Mouse (Mus musculus) embryonic facial prominence, embryonic 14.5 days (tissue): ENCODE results near the gene Arhgef6. TPM values are rescaled to one million over a fixed set of nuclear protein-coding genes. Genes with fewer than 3 reads are reported as not detected.

Experiments
- ATAC-seq: fragments of 200-750 bp; cut with Nextera tagmentation; 2 replicates; pipeline ENCODE4 v1.8.0; 2017; ENCODE audit warnings: low read depth, moderate number of reproducible peaks, moderate TSS enrichment
- DNase-seq: peaks from one replicate; pipeline ENCODE4 v3.0.0-alpha.2; 2015; ENCODE audit warnings: low spot score
- H3K27ac ChIP-seq: fragments of 300-500 bp; sonication (generic); replicated peaks from 2 replicates; pipeline ENCODE4 v1.5.1; 2014; ENCODE audit warnings: low read depth, mild to moderate bottlenecking, low read length, moderate library complexity
- H3K27me3 ChIP-seq: fragments of 300-500 bp; sonication (generic); replicated peaks from 2 replicates; pipeline ENCODE4 v1.6.1; 2014; ENCODE audit warnings: low read length; ENCODE audit not compliant: control insufficient read depth, insufficient read depth
- H3K36me3 ChIP-seq: fragments of 300-500 bp; sonication (generic); 2 replicates; pipeline ENCODE4 v1.6.1; 2014; ENCODE audit warnings: low read length, mixed read lengths; ENCODE audit not compliant: control insufficient read depth, insufficient read depth
- H3K4me1 ChIP-seq: fragments of 300-500 bp; sonication (generic); 2 replicates; pipeline ENCODE4 v1.6.1; 2014; ENCODE audit warnings: antibody characterized with exemption, low read length; ENCODE audit not compliant: control insufficient read depth, insufficient read depth
- H3K4me2 ChIP-seq: fragments of 300-500 bp; sonication (generic); 2 replicates; pipeline ENCODE4 v1.6.1; 2014; ENCODE audit warnings: low read depth, mild to moderate bottlenecking, low read length, moderate library complexity, mixed read lengths
- H3K4me3 ChIP-seq: fragments of 300-500 bp; sonication (generic); 2 replicates; pipeline ENCODE4 v1.5.1; 2014; ENCODE audit warnings: low read depth, mild to moderate bottlenecking, low read length
- H3K9ac ChIP-seq: fragments of 300-500 bp; sonication (generic); 2 replicates; pipeline ENCODE4 v1.6.1; 2014; ENCODE audit warnings: low read depth, mild to moderate bottlenecking, low read length, moderate library complexity, mixed read lengths
- H3K9me3 ChIP-seq: fragments of 300-500 bp; sonication (generic); 2 replicates; pipeline ENCODE4 v1.6.1; 2016; ENCODE audit warnings: low read length; ENCODE audit not compliant: control insufficient read depth
- WGBS: fragments of 180-500 bp; shearing (Covaris S2); extraction: QIAGEN DNeasy Blood & Tissue Kit; methylation state at CpG from one replicate; pipeline ENCODE4 v1.1.7; 2014; 5-methylcytosine and 5-hydroxymethylcytosine counted together
- polyA plus RNA-seq: library from polyadenylated mRNA; unstranded; fragments of >200 nt; fragmentation: Nextera tagmentation; extraction: Ambion mirVana; gene quantifications from 2 replicates; pipeline ENCODE4 v1.2.1, GENCODE M21; 2014

Gene Arhgef6
- polyA plus RNA-seq, 1 experiment from 2014 or later, result 25.7 TPM

GRCm38 (mm10) chrX:57200397-57200796 is 138.1 kb downstream of the Arhgef6 start:
- no peak for ATAC-seq
- H3K9ac ChIP-seq, result no peak overlapping the region
- H3K4me3 ChIP-seq, result no peak overlapping the region
- H3K27ac ChIP-seq, result no peak overlapping the region
- H3K27me3 ChIP-seq, result no peaks in the 10 kb centered on the region
- no peak overlapping the region for H3K4me2 ChIP-seq
- H3K4me1 ChIP-seq, result no peaks in the 10 kb centered on the region
- WGBS, result 55% methylated on average over 2 of the region's 2 CpGs
- no peak for DNase-seq
- no peaks in the 10 kb centered on the region for H3K9me3 ChIP-seq
- no peaks in the 10 kb centered on the region for H3K36me3 ChIP-seq

- Histone ChIP-seq H3K36me3 (no peaks in the 10 kb centered on the region), H3K27ac (no peak overlapping the region), H3K27me3 (no peaks in the 10 kb centered on the region), H3K4me1 (no peaks in the 10 kb centered on the region), H3K4me2 (no peak overlapping the region), H3K4me3 (no peak overlapping the region), H3K9ac (no peak overlapping the region), H3K9me3 (no peaks in the 10 kb centered on the region)
- WGBS, result 36% methylated on average over 2 of the region's 2 CpGs
- DNase-seq (no peak), ATAC-seq (no peak)
Measured at GRCm38 (mm10) chrX:57198036-57198435, 140.5 kb downstream of the Arhgef6 start.

- no peak for ATAC-seq
- H3K27ac ChIP-seq, result no peak overlapping the region
- no peaks in the 10 kb centered on the region for H3K36me3 ChIP-seq
- H3K9me3 ChIP-seq, result no peaks in the 10 kb centered on the region
- no peak overlapping the region for H3K4me2 ChIP-seq
- H3K27me3 ChIP-seq, result no peaks in the 10 kb centered on the region
- H3K9ac ChIP-seq, result no peak overlapping the region
- H3K4me3 ChIP-seq, result no peak overlapping the region
- H3K4me1 ChIP-seq, result no peaks in the 10 kb centered on the region
- DNase-seq, result no peak
- 82% methylated on average over 9 of the region's 9 CpGs for WGBS
Measured at GRCm38 (mm10) chrX:57196319-57196718, 142.2 kb downstream of the Arhgef6 start.

GRCm38 (mm10) chrX:57189335-57189734 is 149.2 kb downstream of the Arhgef6 start:
- Histone ChIP-seq H3K4me1 (no peaks in the 10 kb centered on the region), H3K27me3 (no peaks in the 10 kb centered on the region), H3K27ac (no peak overlapping the region), H3K4me3 (no peak overlapping the region), H3K36me3 (no peaks in the 10 kb centered on the region), H3K9ac (no peak overlapping the region), H3K9me3 (no peaks in the 10 kb centered on the region), H3K4me2 (no peak overlapping the region)
- no peak for DNase-seq
- no peak for ATAC-seq
- 74% methylated on average over 5 of the region's 5 CpGs for WGBS

- WGBS, result 81% methylated on average over 8 of the region's 8 CpGs
- Histone ChIP-seq H3K9me3 (no peaks in the 10 kb centered on the region), H3K27ac (no peak overlapping the region), H3K9ac (no peak overlapping the region), H3K27me3 (no peaks in the 10 kb centered on the region), H3K4me3 (no peak overlapping the region), H3K36me3 (no peaks in the 10 kb centered on the region), H3K4me1 (no peaks in the 10 kb centered on the region), H3K4me2 (no peak overlapping the region)
- DNase-seq (no peak), ATAC-seq (no peak)
Measured at GRCm38 (mm10) chrX:57187301-57187700, 151.2 kb downstream of the Arhgef6 start.

- H3K9me3 ChIP-seq, result no peaks in the 10 kb centered on the region
- DNase-seq (no peak), ATAC-seq (no peak)
- no peak overlapping the region for H3K27ac ChIP-seq
- H3K4me3 ChIP-seq, result no peak overlapping the region
- no peaks in the 10 kb centered on the region for H3K4me1 ChIP-seq
- H3K27me3 ChIP-seq, result no peaks in the 10 kb centered on the region
- no peak overlapping the region for H3K4me2 ChIP-seq
- no peaks in the 10 kb centered on the region for H3K36me3 ChIP-seq
- 90% methylated on average over 3 of the region's 3 CpGs for WGBS
- no peak overlapping the region for H3K9ac ChIP-seq
Measured at GRCm38 (mm10) chrX:57183359-57183758, 155.2 kb downstream of the Arhgef6 start.

GRCm38 (mm10) chrX:57182470-57182869 is 156.1 kb downstream of the Arhgef6 start:
- no peaks in the 10 kb centered on the region for H3K9me3 ChIP-seq
- H3K4me3 ChIP-seq, result no peak overlapping the region
- no peak overlapping the region for H3K4me2 ChIP-seq
- ATAC-seq (no peak), DNase-seq (no peak)
- H3K9ac ChIP-seq, result no peak overlapping the region
- no peaks in the 10 kb centered on the region for H3K4me1 ChIP-seq
- WGBS, result 80% methylated on average over 2 of the region's 2 CpGs
- H3K27me3 ChIP-seq, result no peaks in the 10 kb centered on the region
- no peak overlapping the region for H3K27ac ChIP-seq
- H3K36me3 ChIP-seq, result no peaks in the 10 kb centered on the region

Other genes starting within 250 kb of the Arhgef6 start
- not detected in 2 replicates for gene Cd40lg, start 126.6 kb downstream of the Arhgef6 start, polyA plus RNA-seq
- 101 and 122 TPM in 2 replicates for gene Rbmx, start 54.3 kb upstream of the Arhgef6 start, polyA plus RNA-seq
- not detected in 2 replicates for gene Gm364, start 70.4 kb upstream of the Arhgef6 start, polyA plus RNA-seq
- not detected in 2 replicates for gene Gpr101, start 165.0 kb upstream of the Arhgef6 start, polyA plus RNA-seq